Mouse (Mus musculus): ENCODE measurements at regions not wholly inside any gene's neighbourhood (a gene's known extent, or its start where the extent isn't known, plus 50 kb on each side); places are given as distances from the start of the nearest gene placed in this dataset.

DNA sequence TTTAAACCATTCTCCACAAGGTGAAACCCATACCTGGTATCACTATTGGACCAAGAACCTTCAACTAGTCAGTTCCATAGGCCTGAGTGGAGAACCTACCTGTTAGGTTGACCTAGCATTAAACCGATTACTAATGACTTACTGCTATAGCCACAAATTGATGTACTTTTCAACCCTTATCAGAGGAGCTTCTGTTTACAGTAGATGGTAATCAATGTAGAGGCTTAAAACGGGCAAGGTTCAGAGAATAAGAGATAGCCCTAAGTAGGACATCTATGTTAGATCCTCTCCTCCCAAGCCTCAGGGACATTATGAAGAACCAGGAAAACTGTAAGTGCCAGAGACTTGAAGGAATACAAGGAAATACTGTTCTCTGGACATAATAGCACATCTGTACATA lies 108.1 kb upstream of the Pik3r1 start:
- Histone ChIP-seq H3K27me3 (ENCODE audit: control insufficient read depth, insufficient read depth, low read depth, low read length) (no peaks in the 10 kb centered on the region), H3K27ac (ENCODE audit: low read length) (no peak overlapping the region), H3K9me3 (replicated peaks; ENCODE audit: control insufficient read depth, low read length, poor library complexity, severe bottlenecking) (no peaks in the 10 kb centered on the region), H3K4me2 (ENCODE audit: low read length) (no peak overlapping the region), H3K4me1 (ENCODE audit: control insufficient read depth, insufficient read depth, low read length) (no peaks in the 10 kb centered on the region), H3K4me3 (ENCODE audit: low read depth, low read length) (no peak overlapping the region), H3K36me3 (ENCODE audit: control insufficient read depth, insufficient read depth, low read length) (no peaks in the 10 kb centered on the region), H3K9ac (ENCODE audit: low read depth, low read length) (no peak overlapping the region)
- 91% methylated on average over 2 of the region's 2 CpGs for WGBS
- no peak for ATAC-seq

DNA sequence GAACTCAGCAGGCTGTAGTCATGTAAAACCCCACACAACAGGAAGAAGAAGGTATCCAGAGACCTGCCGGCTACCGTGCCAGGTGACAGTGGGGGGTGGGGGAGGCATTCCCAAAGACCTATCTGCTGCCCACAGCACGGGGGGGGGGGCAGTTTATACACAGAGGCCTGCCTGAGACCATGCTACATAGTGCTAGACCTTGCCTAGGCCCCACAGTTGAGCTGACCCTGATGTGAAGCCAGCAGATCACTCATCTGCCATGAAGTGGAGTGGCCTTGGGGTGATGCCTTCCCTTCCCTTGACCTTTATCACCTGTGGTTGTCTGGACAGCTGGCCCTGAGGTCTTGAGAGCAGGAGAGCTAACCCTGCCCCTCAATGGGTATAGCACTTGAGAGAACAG lies 108.6 kb upstream of the Pik3r1 start:
- no peak for ATAC-seq
- no peaks in the 10 kb centered on the region for H3K36me3 ChIP-seq (ENCODE audit: control insufficient read depth, insufficient read depth, low read length)
- WGBS = 73% methylated on average over 3 of the region's 3 CpGs
- H3K9ac ChIP-seq (ENCODE audit: low read depth, low read length) = no peak overlapping the region
- H3K4me3 ChIP-seq (ENCODE audit: low read depth, low read length) = no peak overlapping the region
- H3K27ac ChIP-seq (ENCODE audit: low read length) = no peak overlapping the region
- H3K4me2 ChIP-seq (ENCODE audit: low read length) = no peak overlapping the region
- H3K4me1 ChIP-seq (ENCODE audit: control insufficient read depth, insufficient read depth, low read length) = no peaks in the 10 kb centered on the region
- H3K9me3 ChIP-seq (replicated peaks; ENCODE audit: control insufficient read depth, low read length, poor library complexity, severe bottlenecking) = no peaks in the 10 kb centered on the region
- H3K27me3 ChIP-seq (ENCODE audit: control insufficient read depth, insufficient read depth, low read depth, low read length) = no peaks in the 10 kb centered on the region

DNA sequence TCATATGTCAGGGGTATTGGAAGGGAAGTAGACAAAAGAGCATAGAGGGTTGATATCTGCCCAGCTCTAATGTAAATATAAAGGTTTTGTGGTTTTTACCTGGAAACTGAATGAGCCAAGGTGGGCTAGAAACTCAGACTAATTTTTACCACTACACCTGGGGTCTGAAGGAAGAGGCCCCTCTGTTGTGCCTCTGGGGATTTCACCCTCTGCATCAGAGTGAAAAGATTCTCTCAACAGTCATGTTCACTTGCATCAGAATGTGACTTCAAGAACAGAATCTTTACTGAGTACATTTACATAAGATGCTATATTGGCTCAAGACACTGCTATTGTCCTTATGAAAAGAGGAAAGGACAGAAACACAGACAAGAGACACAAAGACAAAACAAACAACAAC lies 110.2 kb upstream of the Pik3r1 start:
- Histone ChIP-seq H3K27ac (ENCODE audit: low read length) (no peak overlapping the region), H3K4me3 (ENCODE audit: low read depth, low read length) (no peak overlapping the region), H3K4me1 (ENCODE audit: control insufficient read depth, insufficient read depth, low read length) (no peaks in the 10 kb centered on the region), H3K4me2 (ENCODE audit: low read length) (no peak overlapping the region), H3K9me3 (replicated peaks; ENCODE audit: control insufficient read depth, low read length, poor library complexity, severe bottlenecking) (no peaks in the 10 kb centered on the region), H3K27me3 (ENCODE audit: control insufficient read depth, insufficient read depth, low read depth, low read length) (no peaks in the 10 kb centered on the region), H3K36me3 (ENCODE audit: control insufficient read depth, insufficient read depth, low read length) (no peaks in the 10 kb centered on the region), H3K9ac (ENCODE audit: low read depth, low read length) (no peak overlapping the region)
- ATAC-seq = no peak

DNA sequence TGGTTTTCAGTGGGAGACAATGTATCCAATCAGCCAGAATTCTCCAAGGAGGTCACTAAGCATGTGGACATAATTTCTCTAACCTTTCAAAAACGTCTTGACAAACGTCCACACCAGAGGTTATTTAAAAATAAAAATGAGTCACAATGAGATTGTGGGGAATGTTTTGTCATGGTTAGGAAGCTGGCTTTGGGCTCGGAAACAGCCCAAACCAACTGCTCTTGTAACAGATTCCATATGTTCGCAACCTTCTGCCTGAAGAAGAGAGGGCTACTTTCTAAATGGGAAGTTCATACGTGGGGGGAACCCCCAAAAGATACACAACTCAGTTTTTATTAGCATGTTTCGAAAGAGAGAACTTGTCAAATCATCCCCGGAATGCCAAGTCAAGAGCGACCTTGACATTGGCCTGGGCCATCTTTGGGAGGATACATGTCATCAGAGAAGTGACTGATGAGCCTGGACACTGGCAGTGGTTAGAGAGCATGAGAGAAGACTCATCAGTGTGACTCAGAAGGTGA lies 111.6 kb upstream of the Pik3r1 start:
- H3K27ac ChIP-seq (ENCODE audit: low read length) = no peak overlapping the region
- H3K27me3 ChIP-seq (ENCODE audit: control insufficient read depth, insufficient read depth, low read depth, low read length) = no peaks in the 10 kb centered on the region
- no peaks in the 10 kb centered on the region for H3K36me3 ChIP-seq (ENCODE audit: control insufficient read depth, insufficient read depth, low read length)
- H3K9me3 ChIP-seq (replicated peaks; ENCODE audit: control insufficient read depth, low read length, poor library complexity, severe bottlenecking) = no peaks in the 10 kb centered on the region
- H3K4me2 ChIP-seq (ENCODE audit: low read length) = no peak overlapping the region
- no peak overlapping the region for H3K4me3 ChIP-seq (ENCODE audit: low read depth, low read length)
- ATAC-seq = no peak
- no peak overlapping the region for H3K9ac ChIP-seq (ENCODE audit: low read depth, low read length)
- no peaks in the 10 kb centered on the region for H3K4me1 ChIP-seq (ENCODE audit: control insufficient read depth, insufficient read depth, low read length)
- WGBS = 93% methylated on average over 8 of the region's 8 CpGs

DNA sequence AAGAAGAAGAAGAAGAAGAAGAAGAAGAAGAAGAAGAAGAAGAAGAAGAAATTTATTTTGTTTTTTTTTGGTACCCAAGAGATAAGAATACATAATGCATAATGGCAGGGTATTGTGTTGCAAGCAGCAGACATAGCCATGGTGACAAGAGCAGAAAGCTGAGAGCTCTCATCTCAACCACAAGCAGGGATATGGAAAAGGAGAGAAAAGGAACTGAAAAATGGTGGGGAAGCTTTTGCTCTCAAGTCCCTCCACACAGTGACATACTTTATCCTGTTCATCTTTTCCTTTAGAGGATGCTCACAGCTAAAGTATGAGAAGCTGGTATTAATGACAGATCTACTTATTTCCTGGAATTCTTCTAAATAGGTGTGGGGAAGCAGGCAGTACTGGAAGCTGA lies 115.2 kb upstream of the Pik3r1 start:
- Histone ChIP-seq H3K9me3 (replicated peaks; ENCODE audit: control insufficient read depth, low read length, poor library complexity, severe bottlenecking) (no peaks in the 10 kb centered on the region), H3K27ac (ENCODE audit: low read length) (no peak overlapping the region), H3K27me3 (ENCODE audit: control insufficient read depth, insufficient read depth, low read depth, low read length) (no peaks in the 10 kb centered on the region)

DNA sequence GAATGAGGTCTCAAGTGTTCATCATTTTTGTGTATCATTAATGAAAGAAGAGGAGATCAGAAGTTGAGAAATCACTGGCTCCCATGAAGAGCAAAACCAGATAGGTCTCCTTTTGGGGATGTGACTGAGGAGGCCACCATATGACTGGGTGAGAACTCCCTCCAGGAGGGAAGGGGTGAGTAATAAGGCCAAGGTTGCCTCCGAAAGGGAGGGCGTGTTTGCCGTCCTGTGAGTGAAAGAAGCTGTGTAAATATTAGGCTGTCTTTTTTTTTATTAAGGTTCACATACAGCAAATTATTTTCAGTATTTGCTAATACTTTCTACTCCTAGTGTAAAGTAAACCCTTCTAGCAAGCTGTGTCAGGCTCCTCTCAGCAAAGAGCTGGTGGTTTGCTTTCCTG lies 116.7 kb upstream of the Pik3r1 start:
- Histone ChIP-seq H3K4me3 (ENCODE audit: low read depth, low read length) (no peak overlapping the region), H3K36me3 (ENCODE audit: control insufficient read depth, insufficient read depth, low read length) (no peaks in the 10 kb centered on the region), H3K27ac (ENCODE audit: low read length) (no peak overlapping the region), H3K4me2 (ENCODE audit: low read length) (no peak overlapping the region), H3K9ac (ENCODE audit: low read depth, low read length) (no peak overlapping the region), H3K27me3 (ENCODE audit: control insufficient read depth, insufficient read depth, low read depth, low read length) (no peaks in the 10 kb centered on the region), H3K9me3 (replicated peaks; ENCODE audit: control insufficient read depth, low read length, poor library complexity, severe bottlenecking) (no peaks in the 10 kb centered on the region), H3K4me1 (ENCODE audit: control insufficient read depth, insufficient read depth, low read length) (no peaks in the 10 kb centered on the region)
- WGBS = 86% methylated on average over 3 of the region's 3 CpGs
- no peak for ATAC-seq

More for the DNA sequence above, 115.2 kb upstream of the Pik3r1 start:
- no peak overlapping the region for H3K4me2 ChIP-seq (ENCODE audit: low read length)
- no peak overlapping the region for H3K4me3 ChIP-seq (ENCODE audit: low read depth, low read length)
- ATAC-seq = no peak
- no peaks in the 10 kb centered on the region for H3K4me1 ChIP-seq (ENCODE audit: control insufficient read depth, insufficient read depth, low read length)
- no peaks in the 10 kb centered on the region for H3K36me3 ChIP-seq (ENCODE audit: control insufficient read depth, insufficient read depth, low read length)
- no peak overlapping the region for H3K9ac ChIP-seq (ENCODE audit: low read depth, low read length)

DNA sequence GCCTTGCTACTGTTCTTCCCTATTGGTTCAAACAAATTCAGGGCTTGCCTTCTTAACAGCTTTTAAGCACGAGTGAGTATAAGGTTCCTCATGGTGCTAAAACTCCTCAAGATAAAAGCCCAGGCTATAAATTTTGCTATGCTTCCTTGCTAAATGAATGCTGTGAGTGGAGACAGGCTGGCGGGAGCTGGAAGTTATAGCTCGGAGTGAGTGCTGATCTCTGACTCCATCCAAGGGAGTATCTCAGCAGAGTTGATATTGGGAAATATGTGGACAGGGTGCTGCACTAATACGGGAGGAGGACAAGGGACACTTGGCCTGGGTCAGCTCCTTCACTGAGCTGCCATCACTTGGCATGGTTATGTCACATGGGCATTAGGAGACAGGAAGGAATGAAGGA lies 123.5 kb upstream of the Pik3r1 start:
- no peaks in the 10 kb centered on the region for H3K27me3 ChIP-seq (ENCODE audit: control insufficient read depth, insufficient read depth, low read depth, low read length)
- WGBS = 91% methylated on average over 4 of the region's 4 CpGs

DNA sequence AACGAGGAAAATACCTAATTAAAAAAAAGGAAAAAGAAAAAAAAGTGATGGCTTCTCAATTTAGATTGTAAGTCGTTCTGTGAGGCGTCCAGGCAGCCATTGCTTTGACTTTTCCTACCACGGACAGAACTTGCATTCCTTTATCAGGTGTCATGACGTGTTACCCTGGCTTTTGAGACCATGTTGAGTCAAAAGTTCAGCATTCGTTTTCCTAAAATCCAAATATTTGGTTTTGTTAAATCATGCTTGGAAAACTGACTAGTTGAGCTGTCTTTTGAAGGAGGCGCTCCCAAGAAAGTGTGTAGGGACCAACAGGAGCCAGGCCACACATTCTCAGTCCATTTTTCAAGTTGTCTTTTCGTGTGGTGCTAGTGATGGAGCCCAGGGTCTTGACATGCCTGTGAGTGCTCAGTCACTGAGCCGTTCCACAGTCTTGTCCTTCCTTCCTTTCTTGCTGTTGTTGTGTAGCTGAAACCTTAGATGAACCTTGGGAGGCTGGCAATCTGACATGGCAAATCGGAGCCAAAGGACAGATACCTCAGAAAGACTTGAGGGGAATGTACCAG lies 125.1 kb upstream of the Pik3r1 start:
- H3K9ac ChIP-seq (ENCODE audit: low read depth, low read length) = no peak overlapping the region
- H3K27ac ChIP-seq (ENCODE audit: low read length) = no peak overlapping the region
- 91% methylated on average over 10 of the region's 10 CpGs for WGBS
- H3K9me3 ChIP-seq (replicated peaks; ENCODE audit: control insufficient read depth, low read length, poor library complexity, severe bottlenecking) = no peaks in the 10 kb centered on the region
- no peaks in the 10 kb centered on the region for H3K36me3 ChIP-seq (ENCODE audit: control insufficient read depth, insufficient read depth, low read length)
- no peak for ATAC-seq
- H3K4me2 ChIP-seq (ENCODE audit: low read length) = no peak overlapping the region
- H3K4me1 ChIP-seq (ENCODE audit: control insufficient read depth, insufficient read depth, low read length) = no peaks in the 10 kb centered on the region
- no peak overlapping the region for H3K4me3 ChIP-seq (ENCODE audit: low read depth, low read length)
- no peaks in the 10 kb centered on the region for H3K27me3 ChIP-seq (ENCODE audit: control insufficient read depth, insufficient read depth, low read depth, low read length)

More for the DNA sequence above, 123.5 kb upstream of the Pik3r1 start:
- ATAC-seq = no peak
- H3K4me3 ChIP-seq (ENCODE audit: low read depth, low read length) = no peak overlapping the region
- no peaks in the 10 kb centered on the region for H3K36me3 ChIP-seq (ENCODE audit: control insufficient read depth, insufficient read depth, low read length)
- H3K9me3 ChIP-seq (replicated peaks; ENCODE audit: control insufficient read depth, low read length, poor library complexity, severe bottlenecking) = no peaks in the 10 kb centered on the region
- H3K4me1 ChIP-seq (ENCODE audit: control insufficient read depth, insufficient read depth, low read length) = no peaks in the 10 kb centered on the region
- no peak overlapping the region for H3K9ac ChIP-seq (ENCODE audit: low read depth, low read length)
- no peak overlapping the region for H3K4me2 ChIP-seq (ENCODE audit: low read length)
- no peak overlapping the region for H3K27ac ChIP-seq (ENCODE audit: low read length)

DNA sequence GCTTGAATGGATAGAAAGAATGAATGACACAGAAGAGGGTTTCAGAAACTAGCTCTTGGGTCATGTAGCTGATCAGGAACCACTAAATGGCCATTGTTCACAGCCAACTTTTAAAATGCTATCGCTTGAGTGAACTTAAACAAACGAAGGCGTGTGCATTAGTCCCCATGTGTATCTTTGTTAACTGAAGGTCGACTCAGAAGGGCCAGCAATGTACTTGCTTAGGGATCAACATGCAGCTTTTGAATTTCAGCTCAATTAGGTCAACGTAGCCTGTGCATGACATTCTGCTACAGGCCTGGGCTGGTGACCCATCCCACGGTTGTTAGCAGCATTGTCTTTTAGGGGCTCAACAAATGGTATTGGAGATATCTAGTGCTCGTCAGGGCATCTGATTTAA lies 127.1 kb upstream of the Pik3r1 start:
- 67% methylated on average over 7 of the region's 7 CpGs for WGBS
- Histone ChIP-seq H3K9me3 (replicated peaks; ENCODE audit: control insufficient read depth, low read length, poor library complexity, severe bottlenecking) (no peaks in the 10 kb centered on the region), H3K4me3 (ENCODE audit: low read depth, low read length) (no peak overlapping the region), H3K27me3 (ENCODE audit: control insufficient read depth, insufficient read depth, low read depth, low read length) (no peaks in the 10 kb centered on the region), H3K9ac (ENCODE audit: low read depth, low read length) (no peak overlapping the region), H3K4me2 (ENCODE audit: low read length) (no peak overlapping the region), H3K27ac (ENCODE audit: low read length) (no peak overlapping the region), H3K36me3 (ENCODE audit: control insufficient read depth, insufficient read depth, low read length) (no peaks in the 10 kb centered on the region), H3K4me1 (ENCODE audit: control insufficient read depth, insufficient read depth, low read length) (no peaks in the 10 kb centered on the region)
- ATAC-seq = no peak

Measured in midbrain, embryonic 16.5 days (tissue).